Mouse (Mus musculus) embryonic facial prominence, embryonic 13.5 days (tissue): ENCODE measurements around the gene Brpf3. TPM values are rescaled to one million over a fixed set of nuclear protein-coding genes. Genes with fewer than 3 reads are reported as not detected.

ENCODE experiments used
- ATAC-seq: fragments of 200-750 bp; cut with Nextera tagmentation; 2 replicates; pipeline ENCODE4 v1.8.0; 2017; ENCODE audit warnings: low read depth; ENCODE audit not compliant: insufficient number of reproducible peaks, insufficient read depth, low FRiP score, low TSS enrichment
- H3K27ac ChIP-seq: fragments of 300-500 bp; sonication (generic); 2 replicates; pipeline ENCODE4 v1.5.1; 2015; ENCODE audit warnings: moderate library complexity, mild to moderate bottlenecking, inconsistent platforms
- H3K27me3 ChIP-seq: fragments of 300-500 bp; sonication (generic); 2 replicates; pipeline ENCODE4 v1.6.1; 2015; ENCODE audit warnings: mild to moderate bottlenecking, inconsistent platforms
- H3K36me3 ChIP-seq: fragments of 300-500 bp; sonication (generic); 2 replicates; pipeline ENCODE4 v1.6.1; 2015; ENCODE audit warnings: mild to moderate bottlenecking, inconsistent platforms
- H3K4me1 ChIP-seq: fragments of 300-500 bp; sonication (generic); 2 replicates; pipeline ENCODE4 v1.6.1; 2015; ENCODE audit warnings: inconsistent platforms
- H3K4me2 ChIP-seq: fragments of 300-500 bp; sonication (generic); 2 replicates; pipeline ENCODE4 v1.6.1; 2015; ENCODE audit warnings: moderate library complexity, mild to moderate bottlenecking, inconsistent platforms
- H3K4me3 ChIP-seq: fragments of 300-500 bp; sonication (generic); 2 replicates; pipeline ENCODE4 v1.5.1; 2015; ENCODE audit warnings: mild to moderate bottlenecking, inconsistent platforms
- H3K9ac ChIP-seq: fragments of 300-500 bp; sonication (generic); 2 replicates; pipeline ENCODE4 v1.6.1; 2015; ENCODE audit warnings: mild to moderate bottlenecking, inconsistent platforms
- H3K9me3 ChIP-seq: fragments of 300-500 bp; sonication (generic); 2 replicates; pipeline ENCODE4 v1.6.1; 2016; ENCODE audit warnings: inconsistent platforms
- WGBS: fragments of 180-500 bp; shearing (Covaris S2); methylation state at CpG from one replicate; pipeline ENCODE4 v1.1.7; 2015; ENCODE audit warnings: mixed read lengths; 5-methylcytosine and 5-hydroxymethylcytosine counted together
- polyA plus RNA-seq: library from polyadenylated mRNA; unstranded; fragments of >200 nt; fragmentation: Nextera tagmentation; extraction: Ambion mirVana; gene quantifications from 2 replicates; pipeline ENCODE4 v1.2.1, GENCODE M21; 2015

Brpf3 gene
- polyA plus RNA-seq, 1 experiment from 2014 or later, result 12.0 TPM

DNA sequence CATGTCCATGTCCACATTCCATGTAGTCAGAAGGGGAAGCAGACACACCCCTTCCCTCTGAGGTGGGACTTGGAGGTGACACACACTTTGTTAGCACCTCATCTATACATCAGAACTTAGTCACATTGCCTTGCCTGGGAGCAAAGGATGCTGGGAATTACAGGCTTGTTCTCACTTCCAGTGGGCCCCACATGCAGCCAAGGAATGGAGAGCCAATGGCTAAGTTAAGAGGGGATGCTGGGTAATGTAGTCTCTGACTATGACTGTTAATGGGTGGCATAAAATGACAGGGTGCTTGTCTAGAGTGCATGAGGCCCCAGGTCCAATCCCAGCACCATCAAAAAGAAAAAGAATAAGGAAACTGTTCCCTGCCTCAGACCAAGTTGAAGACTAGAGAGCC is 66.0 kb downstream of the Brpf3 start:
- Histone ChIP-seq H3K9ac (no peak overlapping the region), H3K4me1 (no peaks in the 10 kb centered on the region), H3K27me3 (no peaks in the 10 kb centered on the region), H3K9me3 (no peaks in the 10 kb centered on the region), H3K36me3 (no peaks in the 10 kb centered on the region), H3K4me2 (no peak overlapping the region), H3K4me3 (no peak overlapping the region), H3K27ac (no peak overlapping the region)
- no peak for ATAC-seq

DNA sequence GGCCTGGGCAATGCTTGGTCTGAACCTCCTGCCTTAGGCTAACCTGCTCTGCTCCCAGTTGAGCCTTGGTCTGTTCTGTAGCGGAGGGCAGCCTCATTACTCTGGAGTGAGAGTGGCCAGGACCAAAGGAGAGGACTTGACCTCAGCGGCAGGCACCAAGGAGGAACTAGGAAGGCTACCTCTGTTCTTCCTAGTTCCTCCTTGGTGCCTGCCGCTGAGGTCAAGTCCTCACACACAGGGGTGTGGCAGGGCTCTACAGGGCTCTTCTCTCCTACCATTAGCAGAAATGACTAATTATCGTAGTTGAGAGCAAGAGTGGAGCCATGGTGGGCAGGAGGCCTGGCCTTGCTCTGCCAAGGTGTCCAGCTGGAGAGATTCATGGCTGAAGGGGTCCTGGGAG is 66.5 kb downstream of the Brpf3 start:
- Histone ChIP-seq H3K36me3 (no peaks in the 10 kb centered on the region), H3K4me3 (no peak overlapping the region), H3K4me2 (no peak overlapping the region), H3K9me3 (no peaks in the 10 kb centered on the region), H3K9ac (no peak overlapping the region), H3K4me1 (no peaks in the 10 kb centered on the region), H3K27ac (no peak overlapping the region), H3K27me3 (no peaks in the 10 kb centered on the region)
- no peak for ATAC-seq
- WGBS, result 89% methylated on average over 4 of the region's 4 CpGs

DNA sequence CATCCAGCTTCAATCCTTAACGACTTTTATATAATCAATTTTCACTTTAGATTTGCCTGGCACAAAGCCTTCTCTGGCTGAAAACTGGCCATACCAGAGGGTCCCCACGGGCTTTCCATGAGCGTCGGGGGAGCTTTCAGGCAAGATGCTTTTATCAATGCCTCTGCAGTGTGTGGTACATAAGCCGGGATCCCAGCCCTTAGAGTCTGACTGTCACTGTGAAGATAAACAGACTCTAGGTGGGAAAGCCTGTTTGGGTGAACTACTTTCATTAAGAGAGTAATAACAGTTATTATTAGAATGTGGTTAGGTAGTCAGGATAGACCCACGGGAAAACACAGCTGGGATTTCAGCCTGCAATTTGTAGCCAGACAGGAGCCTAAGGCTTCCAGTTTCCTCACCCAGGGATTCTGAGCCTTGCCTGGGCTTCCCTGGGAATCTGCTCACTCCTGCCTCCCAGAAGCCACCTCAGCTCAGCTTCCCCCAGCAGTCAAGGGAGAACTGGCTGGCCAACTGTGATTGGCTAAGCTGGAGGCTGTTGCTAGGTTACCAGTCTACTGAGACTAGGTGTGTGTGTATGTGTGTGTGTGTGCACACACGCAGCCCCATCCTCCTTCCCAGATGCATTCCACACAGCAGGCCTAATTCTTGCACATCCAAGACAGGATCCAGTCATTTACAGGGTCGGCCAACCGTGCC is 68.7 kb downstream of the Brpf3 start:
- H3K36me3 ChIP-seq, result no peaks in the 10 kb centered on the region
- H3K27me3 ChIP-seq, result no peaks in the 10 kb centered on the region
- no peaks in the 10 kb centered on the region for H3K9me3 ChIP-seq
- WGBS, result 61% methylated on average over 9 of the region's 9 CpGs
- H3K9ac ChIP-seq, result no peak overlapping the region
- H3K4me3 ChIP-seq, result no peak overlapping the region
- H3K4me1 ChIP-seq, result no peaks in the 10 kb centered on the region
- no peak overlapping the region for H3K4me2 ChIP-seq
- no peak overlapping the region for H3K27ac ChIP-seq
- ATAC-seq, result no peak

DNA sequence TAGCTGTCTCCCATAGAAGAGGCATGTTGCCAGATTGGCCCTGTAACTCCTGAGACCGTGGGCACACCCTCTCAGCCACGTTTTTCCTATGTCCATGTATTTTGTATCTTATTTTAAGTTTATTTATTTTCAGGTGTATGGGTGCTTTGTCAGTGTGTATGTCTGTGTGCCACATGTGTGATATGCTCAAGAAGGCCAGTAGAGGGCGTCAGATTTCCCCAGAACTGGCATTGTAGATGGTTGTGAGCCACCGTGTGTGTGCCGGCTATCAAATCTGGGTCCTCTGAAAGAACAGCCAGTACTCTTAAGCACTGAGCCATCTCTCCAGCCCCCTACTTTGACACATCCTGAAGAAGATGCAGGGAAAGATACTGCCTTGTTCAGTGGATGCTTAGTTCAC is 69.5 kb downstream of the Brpf3 start:
- Histone ChIP-seq H3K9ac (no peak overlapping the region), H3K36me3 (no peaks in the 10 kb centered on the region), H3K9me3 (no peaks in the 10 kb centered on the region), H3K4me3 (no peak overlapping the region), H3K27ac (no peak overlapping the region), H3K4me2 (no peak overlapping the region), H3K27me3 (no peaks in the 10 kb centered on the region), H3K4me1 (peaks cover 7% of the 10 kb centered on the region; the same call in 1 of the 2 replicates)
- WGBS, result 71% methylated on average over 5 of the region's 5 CpGs
- no peak for ATAC-seq

DNA sequence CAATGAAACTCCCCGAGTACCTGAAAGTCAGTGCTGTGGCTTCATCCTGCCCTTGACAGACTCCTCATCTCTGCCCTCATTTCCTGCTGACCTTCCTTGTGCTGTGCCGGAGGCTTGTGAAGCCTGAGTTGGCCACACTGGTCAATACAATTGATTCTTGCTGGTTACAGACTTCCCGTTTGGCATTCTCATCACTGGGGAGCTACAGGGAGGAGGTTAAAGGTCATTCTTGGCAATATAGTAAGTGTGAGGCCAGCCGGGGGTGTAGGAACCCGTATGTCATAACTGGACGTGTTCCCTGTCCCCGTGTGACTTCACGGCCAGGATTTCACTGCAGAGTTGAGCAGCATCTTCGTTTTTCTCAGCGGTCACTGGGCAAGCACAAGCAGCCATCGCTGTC is 70.9 kb downstream of the Brpf3 start:
- H3K9ac ChIP-seq, result no peak overlapping the region
- H3K36me3 ChIP-seq, result no peaks in the 10 kb centered on the region
- H3K9me3 ChIP-seq, result no peaks in the 10 kb centered on the region
- H3K27me3 ChIP-seq, result no peaks in the 10 kb centered on the region
- no peak overlapping the region for H3K4me2 ChIP-seq
- ATAC-seq, result no peak
- H3K27ac ChIP-seq, result no peak overlapping the region
- 78% methylated on average over 11 of the region's 11 CpGs for WGBS
- no peak overlapping the region for H3K4me3 ChIP-seq
- H3K4me1 ChIP-seq, result peaks cover 13% of the 10 kb centered on the region

DNA sequence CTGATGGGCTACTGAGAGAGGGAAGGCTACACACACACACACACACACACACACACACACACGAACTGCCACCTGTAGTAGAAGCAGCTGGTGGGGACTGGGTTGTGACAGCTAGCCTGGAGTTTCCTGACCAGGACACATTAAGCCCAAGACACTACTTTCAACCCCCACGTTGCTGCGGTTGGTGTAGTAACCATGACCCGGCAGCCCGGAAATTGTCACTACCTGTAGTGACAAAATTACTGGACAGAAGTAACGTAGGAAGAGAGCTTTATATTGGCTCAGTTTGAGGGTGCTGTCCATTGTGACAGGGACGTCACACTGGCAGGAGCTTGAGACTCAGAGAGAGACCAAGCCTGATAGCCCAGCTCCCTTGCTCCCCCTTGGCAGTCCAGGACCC is 71.4 kb downstream of the Brpf3 start:
- no peaks in the 10 kb centered on the region for H3K36me3 ChIP-seq
- no peak overlapping the region for H3K4me2 ChIP-seq
- H3K9me3 ChIP-seq, result no peaks in the 10 kb centered on the region
- H3K27ac ChIP-seq, result no peak overlapping the region
- no peak for ATAC-seq
- peaks cover 18% of the 10 kb centered on the region for H3K4me1 ChIP-seq
- no peaks in the 10 kb centered on the region for H3K27me3 ChIP-seq
- 85% methylated on average over 7 of the region's 7 CpGs for WGBS
- H3K9ac ChIP-seq, result no peak overlapping the region
- no peak overlapping the region for H3K4me3 ChIP-seq

DNA sequence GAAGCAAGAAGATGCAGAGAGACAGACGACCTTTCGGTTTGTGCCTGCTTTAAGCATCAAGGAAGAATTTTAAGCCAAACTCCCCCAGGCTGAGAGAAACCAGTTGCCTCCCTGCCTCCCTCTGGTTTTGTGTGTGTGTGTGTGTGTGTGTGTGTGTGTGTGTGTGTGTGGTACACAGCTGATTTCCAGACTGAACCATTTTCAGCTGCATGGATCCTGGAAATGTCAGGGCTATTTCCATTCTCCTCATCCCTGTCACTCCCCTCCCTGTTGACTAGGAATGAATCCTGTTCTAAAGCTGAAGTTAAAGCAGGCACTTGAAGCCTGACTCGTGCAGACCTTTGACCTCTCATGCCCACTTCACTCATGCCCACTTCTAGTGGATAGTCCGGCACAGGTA is 73.3 kb downstream of the Brpf3 start:
- Histone ChIP-seq H3K9me3 (no peaks in the 10 kb centered on the region), H3K4me1 (peaks cover 18% of the 10 kb centered on the region), H3K27ac (no peak overlapping the region), H3K4me3 (no peak overlapping the region), H3K4me2 (no peak overlapping the region), H3K36me3 (no peaks in the 10 kb centered on the region), H3K9ac (no peak overlapping the region), H3K27me3 (0 out of 2 replicates have a peak, but pooled peaks cover 3% of the 10 kb centered on the region)
- 72% methylated on average over 4 of the region's 4 CpGs for WGBS
- no peak for ATAC-seq

DNA sequence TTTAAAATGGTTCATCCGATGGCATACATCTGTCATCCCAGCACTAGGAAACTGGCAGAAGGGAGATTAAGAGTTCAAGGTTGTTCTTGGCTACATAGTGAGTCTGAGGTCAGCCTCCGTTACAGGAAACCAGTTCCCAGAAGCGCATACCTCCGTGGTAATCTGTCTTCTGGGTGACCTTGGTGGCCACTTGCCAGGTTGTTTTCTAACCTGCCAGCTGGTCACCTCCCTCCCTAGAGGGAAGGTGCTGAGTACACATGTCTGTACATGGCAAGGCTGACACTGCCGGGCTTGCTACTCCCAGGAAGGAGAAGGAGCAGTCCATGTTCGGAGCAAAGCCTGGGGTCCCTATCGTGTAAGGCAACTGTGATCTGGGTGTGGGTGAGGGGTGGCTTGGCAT is 73.9 kb downstream of the Brpf3 start:
- Histone ChIP-seq H3K27ac (no peak overlapping the region), H3K4me1 (peaks cover 20% of the 10 kb centered on the region), H3K36me3 (no peaks in the 10 kb centered on the region), H3K4me3 (no peak overlapping the region), H3K27me3 (0 out of 2 replicates have a peak, but pooled peaks cover 3% of the 10 kb centered on the region), H3K9ac (no peak overlapping the region), H3K9me3 (no peaks in the 10 kb centered on the region), H3K4me2 (no peak overlapping the region)
- 73% methylated on average over 7 of the region's 7 CpGs for WGBS
- no peak for ATAC-seq

DNA sequence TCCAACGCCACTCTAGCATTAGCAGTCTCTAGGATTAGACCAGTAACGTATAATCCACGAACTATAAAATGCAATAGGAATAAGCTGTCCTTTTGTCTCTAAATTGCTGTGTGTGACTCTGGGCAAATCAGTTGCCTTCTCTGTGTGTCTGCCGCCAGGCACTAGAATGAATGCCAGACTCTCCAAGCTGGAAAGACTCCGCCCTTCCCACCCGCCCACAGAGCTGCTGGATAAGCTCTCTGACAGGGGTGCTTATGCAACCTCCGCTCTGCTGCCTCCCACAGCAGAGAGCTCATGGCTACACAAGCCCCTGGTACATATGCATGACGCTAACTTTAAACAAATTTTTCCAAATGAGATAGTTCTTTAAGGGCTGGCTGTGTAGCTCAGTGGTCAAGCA is 74.4 kb downstream of the Brpf3 start:
- Histone ChIP-seq H3K4me1 (peaks cover 25% of the 10 kb centered on the region), H3K9ac (no peak overlapping the region), H3K9me3 (no peaks in the 10 kb centered on the region), H3K4me3 (no peak overlapping the region), H3K4me2 (no peak overlapping the region), H3K27me3 (peaks cover 6% of the 10 kb centered on the region; the same call in 1 of the 2 replicates), H3K36me3 (no peaks in the 10 kb centered on the region), H3K27ac (no peak overlapping the region)
- WGBS, result 36% methylated on average over 8 of the region's 8 CpGs
- ATAC-seq, result no peak

DNA sequence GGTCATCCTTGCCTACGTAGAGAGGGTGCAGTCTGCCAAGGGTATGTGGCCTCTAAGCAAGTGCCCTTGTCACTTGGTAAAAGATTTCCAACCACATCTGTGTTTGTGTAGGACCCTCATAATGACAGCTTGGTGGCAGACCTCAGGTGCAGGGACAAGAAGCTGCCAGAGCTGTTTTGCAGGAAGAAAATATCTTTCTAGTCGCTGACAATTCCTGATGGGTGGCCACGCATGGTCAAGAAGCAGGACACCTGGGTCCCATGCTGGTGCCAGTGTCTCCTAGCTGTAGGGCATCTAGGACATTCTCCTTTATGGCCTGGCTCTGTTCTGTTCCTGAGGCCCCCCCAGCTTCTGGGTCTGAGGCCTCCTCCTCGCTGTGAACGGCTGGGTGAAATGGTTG is 75.4 kb downstream of the Brpf3 start:
- peak overlapping the region; percentile 47; the same call in 1 of the 2 replicates for H3K4me2 ChIP-seq
- H3K9ac ChIP-seq, result peak overlapping the region; percentile 44; the same call in 1 of the 2 replicates

DNA sequence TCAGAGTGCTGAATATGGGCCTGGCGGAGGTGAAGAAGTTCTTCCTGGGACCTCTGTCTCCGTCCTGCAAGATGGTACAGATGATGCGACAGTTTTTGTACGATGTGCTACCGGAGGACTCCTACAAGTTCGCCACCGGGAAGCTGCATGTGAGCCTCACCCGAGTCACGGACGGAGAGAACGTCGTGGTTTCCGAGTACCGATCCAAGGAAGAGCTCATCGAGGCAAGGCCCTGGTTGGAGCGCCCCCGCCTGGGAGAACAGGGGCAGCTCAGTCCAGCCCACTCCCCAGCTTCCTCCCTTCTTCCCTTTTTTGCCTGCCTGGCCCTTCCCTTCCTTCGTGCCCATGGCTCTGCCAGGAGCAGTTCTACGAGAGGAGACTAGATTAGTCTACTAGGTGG is 75.9 kb downstream of the Brpf3 start:
- H3K27me3 ChIP-seq, result peaks cover 17% of the 10 kb centered on the region
- peak overlapping the region; percentile 44; the same call in 1 of the 2 replicates for H3K9ac ChIP-seq
- H3K4me3 ChIP-seq, result peak overlapping the region; percentile 9; the same call in 1 of the 2 replicates
- H3K36me3 ChIP-seq, result no peaks in the 10 kb centered on the region
- no peak for ATAC-seq
- WGBS, result 12% methylated on average over 19 of the region's 19 CpGs
- peaks cover 25% of the 10 kb centered on the region for H3K4me1 ChIP-seq
- peak overlapping the region; percentile 47 for H3K4me2 ChIP-seq
- H3K9me3 ChIP-seq, result no peaks in the 10 kb centered on the region
- H3K27ac ChIP-seq, result no peak overlapping the region

More for the DNA sequence above, 75.4 kb downstream of the Brpf3 start:
- Histone ChIP-seq H3K36me3 (no peaks in the 10 kb centered on the region), H3K27ac (no peak overlapping the region), H3K27me3 (peaks cover 15% of the 10 kb centered on the region), H3K4me1 (peaks cover 25% of the 10 kb centered on the region), H3K4me3 (peak overlapping the region; percentile 9; the same call in 1 of the 2 replicates), H3K9me3 (no peaks in the 10 kb centered on the region)
- ATAC-seq, result no peak
- 61% methylated on average over 5 of the region's 5 CpGs for WGBS

DNA sequence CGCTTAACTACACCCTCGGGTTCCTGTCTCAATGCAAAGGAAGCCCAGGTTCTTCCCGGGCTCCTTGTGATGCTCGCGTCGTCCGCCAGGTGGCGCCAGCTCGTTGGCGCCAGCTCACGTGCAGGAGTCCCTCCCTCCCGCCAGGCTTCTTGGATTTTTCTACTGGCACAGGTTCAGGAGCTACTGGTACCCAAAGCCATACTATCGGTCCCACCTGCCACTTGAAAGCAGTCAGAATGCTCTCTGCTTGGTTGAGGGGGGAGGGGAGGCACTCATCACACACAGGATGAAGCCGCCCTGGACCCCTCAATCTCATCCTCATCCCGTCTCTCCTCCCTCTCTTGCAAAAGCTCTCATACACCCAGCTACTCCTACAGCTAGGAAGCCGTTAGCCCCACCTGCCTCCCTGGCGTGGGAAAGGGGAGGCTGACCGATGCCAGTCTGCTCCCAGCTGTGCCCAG is 79.1 kb downstream of the Brpf3 start:
- Histone ChIP-seq H3K4me3 (no peak overlapping the region), H3K36me3 (no peaks in the 10 kb centered on the region), H3K4me2 (peak overlapping the region; percentile 45), H3K27ac (no peak overlapping the region), H3K27me3 (peaks cover 17% of the 10 kb centered on the region), H3K4me1 (peaks cover 25% of the 10 kb centered on the region), H3K9ac (no peak overlapping the region), H3K9me3 (no peaks in the 10 kb centered on the region)
- 6% methylated on average over 18 of the region's 18 CpGs for WGBS
- no peak for ATAC-seq
